8 mouse cellular contexts compared by ENCODE assay signal in genomic region chr1:155048947-155049346, GRCm38 (mm10). TPM values are rescaled to one million over a fixed set of nuclear protein-coding genes. Genes with fewer than 3 reads are reported as not detected.
DNase-seq lines count a peak whose midpoint lies in the region; ATAC-seq and TF ChIP-seq lines count a peak whose summit lies in the region.

No protein-coding gene starts in this region.

- H3K4me1 ChIP-seq in forebrain, postnatal 0 days (ENCODE audit: insufficient read depth): peaks cover 15% of the 10 kb centered on the region; the same call in 1 of the 2 replicates
- H3K4me1 ChIP-seq in lung, embryonic 16.5 days (replicated peaks; ENCODE audit: control insufficient read depth, insufficient read depth, low read length): peaks cover 39% of the 10 kb centered on the region

- no peaks in the 10 kb centered on the region for H3K27me3 ChIP-seq in forebrain, postnatal 0 days (ENCODE audit: insufficient read depth, low read length)
- H3K27me3 ChIP-seq in lung, embryonic 16.5 days (ENCODE audit: control insufficient read depth, insufficient read depth, low read depth, low read length): no peaks in the 10 kb centered on the region

- DNase-seq in ES-CJ7 (ENCODE audit: low read depth, low spot score): peak; percentile 81
- peak; percentile 93 to 97 for DNase-seq in cerebellum, adult 18-20 months
- peak; percentile 90 for DNase-seq in forebrain, postnatal 0 days
- DNase-seq in layer of hippocampus, adult 8-10 months (ENCODE audit: low spot score in 2 of 2): peak; percentile 74 to 94
- peak; percentile 70 for DNase-seq in ovary, adult 18-20 months (ENCODE audit: low spot score)
- peak; percentile 89 for DNase-seq in thymus, postnatal 0 days (ENCODE audit: low spot score)

- no peak overlapping the region for H3K4me2 ChIP-seq in forebrain, postnatal 0 days (ENCODE audit: low read depth)
- no peak overlapping the region for H3K4me2 ChIP-seq in lung, embryonic 16.5 days (ENCODE audit: low read depth, low read length)

- no peaks in the 10 kb centered on the region for H3K9me3 ChIP-seq in forebrain, postnatal 0 days (ENCODE audit: low read length)
- no peaks in the 10 kb centered on the region for H3K9me3 ChIP-seq in lung, embryonic 16.5 days (ENCODE audit: control insufficient read depth, low read length)

- 0 out of 2 replicates have a peak overlapping the region, but pooled peaks have one; percentile 40 for H3K27ac ChIP-seq in forebrain, postnatal 0 days (ENCODE audit: low read depth, low read length)
- H3K27ac ChIP-seq in lung, embryonic 16.5 days (ENCODE audit: low read length): no peak overlapping the region

- H3K36me3 ChIP-seq in forebrain, postnatal 0 days (ENCODE audit: insufficient read depth): no peaks in the 10 kb centered on the region
- no peaks in the 10 kb centered on the region for H3K36me3 ChIP-seq in lung, embryonic 16.5 days (ENCODE audit: control insufficient read depth, insufficient read depth, low read length)

- H3K9ac ChIP-seq in forebrain, postnatal 0 days: no peak overlapping the region
- H3K9ac ChIP-seq in lung, embryonic 16.5 days (ENCODE audit: low read length): no peak overlapping the region

- no peak overlapping the region for H3K4me3 ChIP-seq in forebrain, postnatal 0 days (ENCODE audit: low read depth, low read length)
- H3K4me3 ChIP-seq in lung, embryonic 16.5 days (ENCODE audit: low read length): no peak overlapping the region

- peak; percentile 97 for TF ChIP-seq CTCF in forebrain, postnatal 0 days (IDR thresholded peaks at IDR 0.05; ENCODE audit: low read depth)

- ATAC-seq in forebrain, postnatal 0 days: peak; percentile 85
- peak; percentile 75 to 80; a peak in 3 of 4 replicates for ATAC-seq in hematopoietic stem cell, adult 5-6 weeks (replicated peaks in 1 of 2; ENCODE audit: insufficient read depth in 1 of 2, low FRiP score in 2 of 2, low TSS enrichment in 1 of 2, low read depth in 1 of 2, poor library complexity in 2 of 2, severe bottlenecking in 2 of 2)
- ATAC-seq in lung, embryonic 16.5 days (ENCODE audit: low read depth): peak; percentile 42

- WGBS in forebrain, postnatal 0 days: 8% methylated on average over 5 of the region's 5 CpGs
- 2% methylated on average over 5 of the region's 5 CpGs for WGBS in lung, embryonic 16.5 days

RNA-seq across cellular contexts. Expression of gene Ier5, which starts 50.5 kb away (rescaled TPM):
- total RNA-seq in forebrain, postnatal 0 days (2014; rRNA removed): 46.0 and 47.6 TPM in 2 replicates
- 9.4 and 11.6 TPM in 2 replicates for polyA plus RNA-seq in forebrain, postnatal 0 days (2015; fragmentation: Nextera tagmentation; extraction: Ambion mirVana)
- 26.1 and 30.0 TPM in 2 replicates for total RNA-seq in hematopoietic stem cell, adult 5-6 weeks (2017)
- total RNA-seq in layer of hippocampus, adult 8-10 months (2022): 10 to 100 TPM; 29.8 to 32.4 (median 31.2) TPM
- polyA plus RNA-seq in lung, embryonic 16.5 days (2015; fragmentation: Nextera tagmentation; extraction: Ambion mirVana): 4.3 and 4.5 TPM in 2 replicates
- 6.4 and 10.8 TPM in 2 replicates for polyA plus RNA-seq in thymus, postnatal 0 days (2015; fragmentation: Nextera tagmentation; extraction: Ambion mirVana)
